Mouse (Mus musculus) cerebellum, adult 18-20 months (tissue): Measurements from ENCODE around the gene Mepce.
A peak's percentile ranks its signal among the peaks of the same experiment; 100 is the strongest.

Source experiments
- DNase-seq, 2 experiments: peaks; one replicate each; pipeline ENCODE4 v3.0.0; 2021

Gene Mepce

DNA sequence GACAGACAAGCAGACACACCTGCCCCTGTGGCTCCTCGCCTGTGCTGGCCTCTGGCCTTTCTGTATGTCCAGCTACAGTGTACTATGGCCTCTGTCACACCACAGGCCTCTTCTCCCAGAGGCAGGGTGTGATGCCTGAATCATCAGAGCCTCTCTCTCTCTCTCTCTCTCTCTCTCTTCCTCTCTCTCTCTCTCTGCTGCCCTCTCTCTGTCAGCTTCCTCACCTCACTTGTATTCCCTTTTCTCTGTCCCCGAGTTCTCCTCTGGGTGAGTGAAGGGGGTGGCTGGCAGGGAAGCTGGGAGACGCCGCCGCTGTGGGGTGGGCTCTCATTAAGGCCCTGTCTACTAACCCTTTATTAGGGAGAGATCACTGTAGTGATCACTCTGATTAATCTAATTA, 48.9 kb downstream of the Mepce start:
- no peak for DNase-seq

DNA sequence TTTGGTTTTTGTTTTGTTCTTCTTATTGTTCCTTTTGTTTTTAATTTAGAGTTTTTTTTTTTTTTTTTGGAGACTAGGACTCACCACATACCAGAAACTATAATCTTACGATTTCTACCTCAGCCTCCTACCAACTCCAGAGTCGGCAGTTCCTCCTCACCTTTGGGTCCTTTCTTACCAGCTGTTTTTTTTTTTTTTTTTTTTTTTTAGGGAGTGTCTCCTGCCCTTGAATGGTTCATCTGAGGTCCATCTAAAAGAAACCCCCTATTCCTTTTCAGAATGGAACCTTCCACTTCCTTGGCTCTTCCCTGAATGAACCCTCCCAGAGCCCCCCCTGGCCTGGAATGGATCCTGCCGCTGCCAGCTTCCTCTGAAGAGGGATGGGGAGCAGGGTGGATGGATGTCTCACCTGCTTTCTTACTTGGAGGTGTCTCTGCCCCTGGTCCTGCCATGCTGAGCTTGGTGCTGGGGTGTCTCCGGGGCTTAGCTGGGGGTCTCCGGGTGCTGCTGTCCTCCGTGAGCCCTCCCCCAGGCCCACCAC, 50.0 kb downstream of the Mepce start:
- DNase-seq, result no peak

DNA sequence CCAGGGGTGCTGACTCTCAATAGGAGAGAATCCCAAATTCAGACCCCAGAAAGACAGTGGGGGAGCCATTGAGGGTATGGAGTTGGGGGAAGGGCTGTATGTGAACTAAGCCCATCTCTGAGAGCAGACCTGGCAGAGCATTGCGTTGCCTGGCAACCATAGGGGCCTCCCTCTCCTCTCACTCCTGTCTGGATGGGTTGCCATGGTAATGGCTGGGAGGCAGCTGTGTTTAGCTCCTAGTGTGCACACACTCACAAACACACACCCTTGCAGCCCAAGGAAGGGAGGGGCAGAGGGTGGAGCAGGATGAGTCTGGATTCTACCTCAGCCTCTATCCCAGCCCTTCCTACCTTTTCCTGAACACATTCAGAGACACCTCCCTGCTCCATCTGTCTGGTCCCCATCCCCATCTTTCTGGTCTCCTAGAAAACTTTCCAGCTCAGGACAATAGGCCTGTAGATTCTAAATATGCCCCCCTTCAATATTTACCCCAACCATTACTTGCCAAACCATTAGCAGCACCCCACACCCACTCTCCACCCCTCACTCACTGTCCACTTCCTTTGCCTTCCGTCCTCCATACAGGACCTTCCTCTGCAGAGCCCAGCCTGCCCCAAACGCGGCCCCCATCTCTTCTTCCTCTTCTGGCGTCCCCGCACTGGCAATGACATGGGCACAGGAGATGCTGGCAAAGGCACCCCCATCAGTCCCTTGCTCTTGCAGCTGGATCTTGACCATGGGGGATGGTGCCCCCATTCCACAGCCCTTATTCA, 53.0 kb downstream of the Mepce start:
- DNase-seq, result peak in 1 of 2 experiments; percentile 11

DNA sequence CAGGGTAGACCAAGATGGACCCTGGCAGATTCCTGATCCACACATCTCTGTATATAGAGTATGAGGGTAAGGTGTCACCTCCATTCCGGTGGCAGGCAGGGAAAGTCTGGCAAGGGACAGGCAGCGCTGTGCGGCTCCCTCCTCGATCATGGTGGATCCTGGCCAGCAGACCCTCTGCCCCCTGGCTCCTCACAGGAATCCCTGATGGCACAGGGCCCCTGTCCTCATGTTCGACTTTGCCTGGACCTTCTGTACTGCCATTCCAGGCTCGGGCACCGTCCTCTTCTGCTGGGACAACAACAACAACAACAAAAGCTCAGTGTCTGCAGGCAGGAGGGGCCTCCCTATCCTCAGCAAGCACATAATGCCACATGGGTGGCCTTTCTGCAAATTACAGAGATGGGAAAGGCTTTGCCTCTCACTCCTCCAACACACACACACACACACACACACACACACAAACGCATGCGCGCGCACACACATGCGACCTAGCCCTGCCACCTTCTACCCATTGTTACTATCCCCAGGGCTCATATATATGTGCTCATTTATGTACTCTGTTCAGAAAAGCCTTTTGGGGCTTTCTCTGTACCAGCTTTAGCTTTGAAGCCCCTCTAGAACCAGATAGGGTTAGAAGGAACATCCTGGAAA, 53.7 kb downstream of the Mepce start:
- DNase-seq, result no peak
